21 mouse cellular contexts compared by ENCODE assay signal in genomic region chr4:134666391-134666790, GRCm38 (mm10).
"Had no signal": no experiment of that assay in that cellular context is flagged by ENCODE, and none has a peak within 500 bp of the region (broad histone marks: within the 10 kb centered on the region; RNA-seq: fewer than 3 reads in every experiment).

No protein-coding gene starts in this region.

- H3K36me3 ChIP-seq: midbrain, embryonic 12.5 days; midbrain, embryonic 15.5 days; neural tube, embryonic 12.5 days; neural tube, embryonic 15.5 days; stomach, embryonic 15.5 days had no signal

- ATAC-seq: liver, postnatal 0 days; lung, postnatal 0 days; midbrain, embryonic 15.5 days had no signal

- H3K4me3 ChIP-seq: left cerebral cortex, adult 2 months; midbrain, embryonic 12.5 days; midbrain, embryonic 15.5 days; neural tube, embryonic 12.5 days; neural tube, embryonic 15.5 days; stomach, embryonic 15.5 days had no signal

- H3K9ac ChIP-seq: liver, embryonic 14.5 days; liver, postnatal 0 days; lung, embryonic 14.5 days; midbrain, embryonic 12.5 days; midbrain, embryonic 15.5 days; neural tube, embryonic 12.5 days; neural tube, embryonic 15.5 days; stomach, embryonic 15.5 days had no signal

- DNase-seq: kidney, postnatal 25 days; layer of hippocampus, postnatal 36 days; liver, postnatal 0 days; lung, embryonic 14.5 days; right cerebral cortex, adult 18-20 months; right cerebral cortex, postnatal 14 days; spleen, adult 18-20 months; thymus, adult 2 months; thymus, postnatal 14 days; thymus, postnatal 4 days had no signal

- H3K9me3 ChIP-seq: midbrain, embryonic 12.5 days; midbrain, embryonic 15.5 days; neural tube, embryonic 12.5 days; neural tube, embryonic 15.5 days; stomach, embryonic 15.5 days had no signal

- H3K4me1 ChIP-seq: stomach, embryonic 15.5 days had no signal

- H3K27me3 ChIP-seq: midbrain, embryonic 15.5 days; neural tube, embryonic 12.5 days; neural tube, embryonic 15.5 days; stomach, embryonic 15.5 days had no signal

- H3K27ac ChIP-seq: kidney, postnatal 0 days; left cerebral cortex, adult 2 months; liver, embryonic 14.5 days; macrophage; midbrain, embryonic 12.5 days; midbrain, embryonic 15.5 days; neural tube, embryonic 12.5 days; neural tube, embryonic 15.5 days; stomach, embryonic 15.5 days had no signal

- H3K4me2 ChIP-seq: liver, embryonic 11.5 days; lung, embryonic 14.5 days; midbrain, embryonic 12.5 days; midbrain, embryonic 15.5 days; neural tube, embryonic 12.5 days; neural tube, embryonic 15.5 days; stomach, embryonic 15.5 days had no signal
